Mouse (Mus musculus): ENCODE data around the gene Ncapd2.

Gene Ncapd2

GRCm38 (mm10) chr6:125148926-125149568, 42.5 kb downstream of the Ncapd2 start:
- no peak for DNase-seq (ENCODE audit: extremely low read depth, low read depth)

DNA sequence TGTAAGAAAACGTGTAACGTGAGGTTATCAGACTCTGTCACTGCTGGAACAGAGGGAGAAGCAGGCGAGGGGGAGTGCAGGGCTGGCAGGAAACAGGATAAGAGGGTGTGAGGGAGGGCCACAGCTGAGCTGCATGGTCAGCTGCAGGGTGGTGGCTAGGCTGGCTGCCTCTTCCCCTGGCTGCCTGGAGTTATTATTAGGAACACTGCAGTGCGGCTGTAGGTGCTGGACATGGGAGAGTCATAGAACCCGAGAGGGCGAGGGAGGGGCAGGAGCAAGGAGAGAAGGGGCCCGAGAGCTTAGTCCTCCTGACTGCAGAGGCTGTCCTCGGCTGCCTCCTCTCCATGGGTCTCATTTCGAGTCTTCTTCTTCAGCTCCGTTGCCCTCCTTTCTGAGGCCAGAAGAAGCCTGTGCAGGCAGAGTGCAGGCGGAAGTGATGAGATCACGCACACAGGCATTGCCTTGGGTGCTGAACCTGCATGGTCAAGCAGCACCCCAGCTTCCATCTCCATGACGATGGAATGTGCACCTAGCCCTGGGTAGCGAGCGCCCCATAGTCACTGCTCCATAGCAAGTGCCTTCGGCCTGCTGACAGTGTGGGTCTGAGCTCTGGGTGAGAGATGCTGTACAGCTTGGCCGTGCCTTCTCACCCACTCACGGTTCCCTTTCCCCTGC, 43.1 kb downstream of the Ncapd2 start:
- no peak for DNase-seq (ENCODE audit: extremely low read depth, low read depth)

- no peak for DNase-seq (ENCODE audit: extremely low read depth, low read depth)
Measured at GRCm38 (mm10) chr6:125147329-125147728, 44.2 kb downstream of the Ncapd2 start.

DNA sequence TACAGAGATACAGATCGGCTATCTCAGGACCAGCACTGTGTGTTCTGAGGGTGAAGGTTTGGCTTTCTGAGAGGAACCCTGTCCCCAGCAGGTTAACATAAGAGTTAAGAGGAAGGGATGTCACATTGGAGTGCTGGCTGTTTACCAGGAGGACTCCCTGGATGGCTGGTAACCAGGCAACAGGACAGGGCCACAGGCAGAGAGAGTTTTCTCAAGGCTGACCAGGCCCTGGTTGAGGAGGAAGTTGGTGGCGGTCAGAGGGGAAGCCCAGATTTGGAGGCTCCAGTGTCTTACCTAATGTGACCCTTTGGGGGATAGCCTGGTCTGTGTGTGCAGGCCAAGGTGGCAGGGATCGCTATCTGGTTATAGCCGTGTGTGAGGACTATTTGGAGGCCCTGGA, 44.7 kb downstream of the Ncapd2 start:
- DNase-seq (ENCODE audit: extremely low read depth, low read depth): no peak

- DNase-seq (ENCODE audit: extremely low read depth, low read depth): no peak
Measured at GRCm38 (mm10) chr6:125146148-125146547, 45.4 kb downstream of the Ncapd2 start.

GRCm38 (mm10) chr6:125145479-125145951, 46.0 kb downstream of the Ncapd2 start:
- no peak for DNase-seq (ENCODE audit: extremely low read depth, low read depth)

GRCm38 (mm10) chr6:125145001-125145400, 46.5 kb downstream of the Ncapd2 start, which contains the start of gene Iffo1:
TSS of gene Iffo1 (plus strand) at chr6:125145241.
- peak; percentile 51 for DNase-seq (ENCODE audit: extremely low read depth, low read depth)

DNA sequence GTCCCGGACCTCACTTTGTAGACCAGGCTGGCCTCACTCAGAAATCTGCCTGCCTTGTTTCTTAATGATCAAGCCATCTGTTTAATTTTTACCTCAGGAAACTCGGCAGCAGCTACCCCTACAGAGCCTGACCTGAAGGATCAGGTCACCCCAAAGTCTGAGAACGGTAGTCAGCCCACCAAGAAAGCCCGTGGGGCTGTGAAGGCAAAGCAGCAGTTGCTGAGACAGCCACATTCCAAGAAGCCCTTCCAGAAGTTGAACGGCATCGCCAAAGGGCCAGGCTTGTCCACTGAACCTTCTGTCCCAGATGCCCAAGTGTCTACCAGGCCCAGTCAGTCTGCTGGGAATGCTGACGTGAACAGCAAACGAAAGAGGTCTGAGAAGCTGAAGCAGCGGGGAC, 47.6 kb downstream of the Ncapd2 start:
- no peak for DNase-seq (ENCODE audit: extremely low read depth, low read depth)

DNA sequence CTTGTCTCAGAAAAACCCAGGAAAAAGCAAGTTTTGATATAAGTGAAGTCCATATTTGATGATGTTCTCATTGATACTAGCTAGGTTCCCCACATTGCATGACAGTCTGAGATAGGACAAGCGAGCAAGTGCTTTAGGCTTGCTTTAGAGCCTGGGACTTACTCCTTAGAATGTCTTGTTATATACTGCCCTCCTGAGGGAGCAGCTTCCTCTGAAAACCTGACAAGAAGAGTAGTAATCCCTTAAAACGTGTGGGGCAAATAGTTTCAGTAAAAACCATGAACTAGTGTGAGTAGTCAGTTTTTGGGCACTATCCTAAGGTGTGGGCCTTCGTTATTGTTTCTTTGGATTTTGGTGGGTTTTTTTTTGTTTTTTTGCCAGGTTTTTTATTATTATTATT, 48.4 kb downstream of the Ncapd2 start:
- no peak for DNase-seq (ENCODE audit: extremely low read depth, low read depth)

DNA sequence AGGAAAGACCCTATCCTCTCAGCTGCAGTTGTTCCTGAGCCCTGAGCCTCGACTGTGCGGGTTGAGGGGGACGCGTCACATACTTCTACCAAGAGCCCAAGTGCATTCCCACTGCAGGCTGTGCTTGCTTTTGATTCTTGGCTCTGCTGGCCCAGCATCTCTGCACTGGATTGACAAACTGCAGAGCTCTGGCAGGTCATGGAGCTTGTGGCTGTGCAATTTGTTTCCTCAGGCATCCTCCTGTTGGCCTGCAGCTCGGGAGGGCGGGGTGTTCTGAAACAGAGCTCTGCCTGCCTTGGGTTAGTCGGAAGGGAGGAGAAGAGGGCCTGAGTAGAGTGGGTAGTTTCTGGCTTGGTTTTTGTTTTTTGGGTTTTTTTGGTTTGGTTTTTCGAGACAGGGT, 49.1 kb downstream of the Ncapd2 start:
- DNase-seq (ENCODE audit: extremely low read depth, low read depth): no peak

DNA sequence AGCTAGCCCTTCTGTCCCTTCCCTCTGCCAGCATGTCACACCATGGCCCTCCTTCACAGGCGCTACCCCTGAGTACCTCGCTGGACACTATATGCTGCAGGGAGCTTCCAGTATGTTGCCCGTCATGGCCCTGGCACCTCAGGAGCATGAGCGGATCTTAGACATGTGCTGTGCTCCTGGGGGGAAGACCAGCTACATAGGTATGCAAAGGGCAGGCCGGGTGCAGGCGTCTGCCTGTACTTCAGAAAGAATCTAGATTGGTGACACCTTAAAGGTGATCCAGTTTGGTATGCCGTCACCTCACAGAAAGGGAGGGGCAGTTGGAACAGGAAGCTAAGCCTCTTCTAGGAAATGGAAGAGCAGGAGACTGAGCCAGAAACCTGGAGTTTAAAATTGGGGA, 51.8 kb downstream of the Ncapd2 start:
- DNase-seq (ENCODE audit: extremely low read depth, low read depth): no peak

DNA sequence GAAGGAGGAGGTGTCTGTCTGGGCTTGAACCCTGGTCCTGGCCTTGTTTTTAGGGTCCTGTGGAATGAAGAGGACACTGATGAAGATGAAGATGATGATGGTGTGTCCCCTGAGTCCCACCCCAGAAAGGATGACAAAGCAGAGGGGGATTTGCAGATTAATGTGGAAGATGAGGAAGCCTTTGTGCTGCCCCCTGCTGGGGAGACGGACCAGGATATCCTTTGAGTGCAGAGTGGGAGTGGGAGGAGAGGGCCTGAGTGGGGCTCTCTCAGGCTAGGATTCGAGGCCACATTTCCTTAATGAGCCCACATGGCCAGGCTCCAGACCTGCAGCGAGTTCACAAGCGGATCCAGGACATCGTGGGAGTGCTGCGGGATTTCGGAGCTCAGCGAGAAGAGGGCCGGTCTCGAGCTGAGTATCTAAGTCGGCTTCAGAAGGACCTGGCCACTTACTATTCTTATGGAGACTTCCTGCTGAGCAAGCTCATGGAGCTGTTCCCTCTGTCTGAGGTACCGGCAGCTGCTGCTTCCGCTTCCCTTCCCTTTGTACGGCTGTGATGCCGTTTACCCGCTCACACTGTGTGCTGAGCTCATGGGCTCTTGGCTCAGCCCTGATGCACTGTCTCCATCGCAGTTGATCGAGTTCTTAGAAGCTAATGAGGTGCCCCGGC, 54.4 kb downstream of the Ncapd2 start:
- DNase-seq (ENCODE audit: extremely low read depth, low read depth): no peak

DNA sequence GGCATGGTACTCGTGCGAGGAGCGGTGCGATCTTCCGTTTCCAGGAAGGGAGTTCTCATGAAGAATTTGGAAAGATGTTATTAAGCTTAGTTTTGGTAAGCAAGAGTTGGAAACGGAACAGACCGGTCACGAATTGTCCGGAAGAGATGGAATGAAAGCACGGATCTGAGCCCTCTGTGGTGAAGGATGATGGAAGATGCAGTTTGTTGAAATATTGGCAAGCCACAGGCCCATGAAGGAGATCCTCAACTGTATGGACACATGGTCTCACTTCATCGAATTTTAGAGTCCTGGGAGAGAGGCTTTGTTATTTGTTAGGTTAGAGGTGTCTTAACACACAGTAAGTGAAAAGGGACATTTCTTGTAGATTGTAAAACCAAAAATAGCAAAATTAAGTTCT, 59.0 kb downstream of the Ncapd2 start:
- DNase-seq (ENCODE audit: extremely low read depth, low read depth): no peak

DNA sequence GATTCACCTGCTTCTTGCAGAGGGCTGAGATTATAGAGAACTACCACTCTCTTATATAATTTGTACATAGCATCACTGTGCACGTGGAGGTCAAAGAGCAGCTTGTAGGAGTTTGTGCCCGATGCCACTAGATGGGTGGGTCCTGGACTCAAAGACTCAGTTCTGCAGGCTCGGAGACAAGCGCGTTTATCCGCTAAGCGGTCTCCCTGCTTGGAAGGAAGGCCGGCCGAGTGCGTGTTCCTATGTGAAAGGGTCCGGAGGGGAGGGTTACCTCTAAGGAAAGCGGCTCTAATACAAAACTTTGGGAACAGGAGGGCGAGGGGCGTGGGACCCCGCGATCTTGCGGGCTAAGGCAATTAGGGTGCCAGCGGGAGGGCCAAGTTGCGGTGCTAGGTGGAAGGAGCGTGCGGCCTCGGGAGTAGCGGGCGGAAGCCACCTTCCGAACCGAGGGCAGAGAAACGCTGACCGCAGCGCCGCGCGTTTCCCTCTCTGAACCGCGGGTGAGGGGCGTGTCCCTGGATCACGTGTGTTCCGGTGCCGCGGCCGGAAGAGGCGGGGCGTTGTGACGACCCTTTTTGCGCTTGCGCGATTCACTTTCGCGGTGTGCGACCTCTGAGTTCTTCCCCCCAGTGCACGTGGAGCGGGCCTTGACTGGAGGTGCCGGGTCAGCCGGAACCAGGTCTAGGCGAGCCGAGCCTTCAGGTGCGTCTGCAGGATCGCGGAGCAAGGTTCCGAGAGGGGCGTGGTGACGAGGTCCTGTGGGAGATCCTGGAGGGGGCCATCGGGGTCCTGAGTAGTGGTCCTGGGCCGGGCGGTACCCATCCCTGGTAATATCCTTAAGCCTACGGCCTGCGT, 60.0 kb downstream of the Ncapd2 start, which contains the start of gene Nop2:
Gene Nop2, plus strand, starts transcription at position 608 of the 855 bp plus-strand sequence.
- DNase-seq (ENCODE audit: extremely low read depth, low read depth): peak; percentile 83

- DNase-seq (ENCODE audit: extremely low read depth, low read depth): no peak
Measured at GRCm38 (mm10) chr6:125129710-125130402, 61.6 kb downstream of the Ncapd2 start.

DNA sequence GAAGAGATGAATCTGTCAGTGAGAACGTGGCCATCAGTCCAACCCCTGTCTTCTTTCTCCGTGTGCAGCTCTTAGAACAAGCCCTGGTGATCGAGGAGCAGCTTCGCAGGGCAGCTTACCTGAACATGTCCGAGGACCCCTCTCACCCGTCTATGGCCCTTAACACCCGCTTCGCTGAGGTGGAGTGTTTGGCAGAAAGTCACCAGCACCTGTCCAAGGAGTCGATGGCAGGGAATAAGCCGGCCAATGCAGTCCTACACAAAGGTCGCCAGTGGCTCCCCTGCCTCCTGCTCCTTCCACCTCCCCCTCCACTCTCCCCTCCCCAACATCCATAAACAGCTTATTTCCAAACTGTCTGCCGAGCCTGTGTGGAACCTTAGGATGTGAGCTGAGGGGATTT, 62.8 kb downstream of the Ncapd2 start:
- no peak for DNase-seq (ENCODE audit: extremely low read depth, low read depth)

GRCm38 (mm10) chr6:125119387-125119786, 72.1 kb downstream of the Ncapd2 start:
- no peak for DNase-seq (ENCODE audit: extremely low read depth, low read depth)

Measured in MEL-GATA-1-ER (cell line).